Mouse (Mus musculus) kidney, adult 11 months (tissue): ENCODE results near the gene Chrne.

ENCODE experiments used
- DNase-seq: peaks from one replicate; pipeline ENCODE4 v3.0.0; 2022

The Chrne gene

GRCm38 (mm10) chr11:70651391-70651790, 32.4 kb upstream of the Chrne start:
- no peak for DNase-seq

- no peak for DNase-seq
Observed at GRCm38 (mm10) chr11:70650322-70651175, 31.5 kb upstream of the Chrne start.

- no peak for DNase-seq
Observed at GRCm38 (mm10) chr11:70649185-70649734, 30.2 kb upstream of the Chrne start.

- DNase-seq, result no peak
Observed at GRCm38 (mm10) chr11:70648512-70648911, 29.5 kb upstream of the Chrne start.

GRCm38 (mm10) chr11:70647716-70648420, 28.9 kb upstream of the Chrne start:
- DNase-seq, result peak; percentile 48

GRCm38 (mm10) chr11:70646691-70647650, 28.0 kb upstream of the Chrne start, which contains the start of the genes Rnf167 and Slc25a11:
TSS of gene Rnf167 (plus strand) at chr11:70647235.
TSS of gene Slc25a11 (minus strand) at chr11:70647479.
- peak; percentile 97 for DNase-seq

GRCm38 (mm10) chr11:70646259-70646555, 27.2 kb upstream of the Chrne start:
- DNase-seq, result peak; percentile 71

- DNase-seq, result no peak
Observed at GRCm38 (mm10) chr11:70645461-70646258, 26.6 kb upstream of the Chrne start.

- DNase-seq, result no peak
Observed at GRCm38 (mm10) chr11:70644564-70645103, 25.6 kb upstream of the Chrne start.

- no peak for DNase-seq
Observed at GRCm38 (mm10) chr11:70643051-70643450, 24.0 kb upstream of the Chrne start.

GRCm38 (mm10) chr11:70641241-70641640, 22.2 kb upstream of the Chrne start:
- DNase-seq, result no peak

- no peak for DNase-seq
Observed at GRCm38 (mm10) chr11:70639976-70640375, 21.0 kb upstream of the Chrne start.

- DNase-seq, result no peak
Observed at GRCm38 (mm10) chr11:70638714-70639278, 19.8 kb upstream of the Chrne start, which contains the start of gene Gp1ba. TSS of gene Gp1ba (plus strand) at chr11:70639122.

- no peak for DNase-seq
Observed at GRCm38 (mm10) chr11:70638293-70638692, 19.3 kb upstream of the Chrne start.

- no peak for DNase-seq
Observed at GRCm38 (mm10) chr11:70637764-70638163, 18.7 kb upstream of the Chrne start.

GRCm38 (mm10) chr11:70635601-70636000, 16.6 kb upstream of the Chrne start:
- no peak for DNase-seq

GRCm38 (mm10) chr11:70630129-70630528, 11.1 kb upstream of the Chrne start:
- DNase-seq, result peak; percentile 75

- DNase-seq, result no peak
Observed at GRCm38 (mm10) chr11:70629557-70629956, 10.5 kb upstream of the Chrne start.

GRCm38 (mm10) chr11:70628431-70628830, 9.4 kb upstream of the Chrne start:
- DNase-seq, result no peak

- peak; percentile 49 for DNase-seq
Observed at GRCm38 (mm10) chr11:70626877-70627276, 7.9 kb upstream of the Chrne start.

GRCm38 (mm10) chr11:70625473-70625872, 6.5 kb upstream of the Chrne start:
- no peak for DNase-seq
